Mouse (Mus musculus) limb, embryonic 15.5 days (tissue): Measurements from ENCODE around the gene Spen. TPM values are rescaled to one million over a fixed set of nuclear protein-coding genes. Genes with fewer than 3 reads are reported as not detected.

Experiments
- ATAC-seq: fragments of 200-750 bp; cut with Nextera tagmentation; 2 replicates; pipeline ENCODE4 v1.8.0; 2017; ENCODE audit warnings: low read depth, moderate TSS enrichment; ENCODE audit not compliant: insufficient number of reproducible peaks, low FRiP score, low TSS enrichment
- H3K27ac ChIP-seq: fragments of 300-500 bp; sonication (generic); 2 replicates; pipeline ENCODE4 v1.5.1; 2015; ENCODE audit warnings: moderate library complexity, mild to moderate bottlenecking, inconsistent platforms
- H3K27me3 ChIP-seq: fragments of 300-500 bp; sonication (generic); 2 replicates; pipeline ENCODE4 v1.6.1; 2015; ENCODE audit warnings: inconsistent platforms
- H3K36me3 ChIP-seq: fragments of 300-500 bp; sonication (generic); 2 replicates; pipeline ENCODE4 v1.6.1; 2015; ENCODE audit warnings: inconsistent platforms
- H3K4me1 ChIP-seq: fragments of 300-500 bp; sonication (generic); 2 replicates; pipeline ENCODE4 v1.6.1; 2015; ENCODE audit warnings: inconsistent platforms
- H3K4me2 ChIP-seq: fragments of 300-500 bp; sonication (generic); 2 replicates; pipeline ENCODE4 v1.6.1; 2015; ENCODE audit warnings: mild to moderate bottlenecking, inconsistent platforms
- H3K4me3 ChIP-seq: fragments of 300-500 bp; sonication (generic); 2 replicates; pipeline ENCODE4 v1.5.1; 2015; ENCODE audit warnings: mild to moderate bottlenecking, inconsistent platforms
- H3K9ac ChIP-seq: fragments of 300-500 bp; sonication (generic); 2 replicates; pipeline ENCODE4 v1.6.1; 2015; ENCODE audit warnings: inconsistent platforms
- H3K9me3 ChIP-seq: fragments of 300-500 bp; sonication (generic); 2 replicates; pipeline ENCODE4 v1.6.1; 2016; ENCODE audit warnings: inconsistent platforms
- WGBS: fragments of 180-500 bp; shearing (Covaris S2); methylation state at CpG from one replicate; pipeline ENCODE4 v1.1.7; 2015; 5-methylcytosine and 5-hydroxymethylcytosine counted together
- polyA plus RNA-seq: library from polyadenylated mRNA; unstranded; fragments of >200 nt; fragmentation: Nextera tagmentation; extraction: Ambion mirVana; gene quantifications from 2 replicates; pipeline ENCODE4 v1.2.1, GENCODE M21; 2015

Spen gene
- polyA plus RNA-seq, 1 experiment from 2014 or later: 9.0 TPM

- Histone ChIP-seq H3K4me2 (no peak overlapping the region), H3K36me3 (no peaks in the 10 kb centered on the region), H3K9ac (no peak overlapping the region), H3K27me3 (0 out of 2 replicates have a peak, but pooled peaks cover 6% of the 10 kb centered on the region), H3K27ac (no peak overlapping the region), H3K9me3 (no peaks in the 10 kb centered on the region), H3K4me1 (peaks cover 42% of the 10 kb centered on the region), H3K4me3 (no peak overlapping the region)
- 81% methylated on average over 5 of the region's 5 CpGs for WGBS
- no peak for ATAC-seq
Observed at GRCm38 (mm10) chr4:141423288-141423687, 115.1 kb downstream of the Spen start.

GRCm38 (mm10) chr4:141422841-141423240, 115.6 kb downstream of the Spen start:
- WGBS: 77% methylated on average over 5 of the region's 5 CpGs
- H3K4me3 ChIP-seq: no peak overlapping the region
- H3K27me3 ChIP-seq: 0 out of 2 replicates have a peak, but pooled peaks cover 6% of the 10 kb centered on the region
- H3K4me1 ChIP-seq: peaks cover 42% of the 10 kb centered on the region
- no peak overlapping the region for H3K27ac ChIP-seq
- no peaks in the 10 kb centered on the region for H3K36me3 ChIP-seq
- no peaks in the 10 kb centered on the region for H3K9me3 ChIP-seq
- H3K9ac ChIP-seq: no peak overlapping the region
- no peak overlapping the region for H3K4me2 ChIP-seq
- ATAC-seq: no peak

- 54% methylated on average over 14 of the region's 14 CpGs for WGBS
- Histone ChIP-seq H3K36me3 (no peaks in the 10 kb centered on the region), H3K9ac (no peak overlapping the region; the same call in 1 of the 2 replicates), H3K4me3 (no peak overlapping the region), H3K27me3 (0 out of 2 replicates have a peak, but pooled peaks cover 6% of the 10 kb centered on the region), H3K27ac (no peak overlapping the region), H3K4me1 (peaks cover 41% of the 10 kb centered on the region), H3K9me3 (no peaks in the 10 kb centered on the region), H3K4me2 (0 out of 2 replicates have a peak overlapping the region, but pooled peaks have one; percentile 10)
- no peak for ATAC-seq
Observed at GRCm38 (mm10) chr4:141421423-141421822, 117.0 kb downstream of the Spen start.

GRCm38 (mm10) chr4:141420886-141421285, 117.5 kb downstream of the Spen start:
- no peak overlapping the region for H3K9ac ChIP-seq
- H3K4me1 ChIP-seq: peaks cover 36% of the 10 kb centered on the region
- H3K4me2 ChIP-seq: no peak overlapping the region
- 0 out of 2 replicates have a peak, but pooled peaks cover 6% of the 10 kb centered on the region for H3K27me3 ChIP-seq
- H3K4me3 ChIP-seq: no peak overlapping the region
- no peaks in the 10 kb centered on the region for H3K36me3 ChIP-seq
- H3K27ac ChIP-seq: no peak overlapping the region
- ATAC-seq: no peak
- no peaks in the 10 kb centered on the region for H3K9me3 ChIP-seq
- 42% methylated on average over 9 of the region's 9 CpGs for whole genome bisulfite sequencing

GRCm38 (mm10) chr4:141420192-141420829, 118.1 kb downstream of the Spen start, which contains the start of gene Hspb7:
Gene Hspb7, plus strand, starts transcription at chr4:141420779.
- H3K4me3 ChIP-seq: no peak within 1 kb of the TSS

GRCm38 (mm10) chr4:141419398-141420191, 118.8 kb downstream of the Spen start:
- H3K9ac ChIP-seq: no peak overlapping the region
- no peak overlapping the region for H3K4me3 ChIP-seq
- no peak overlapping the region for H3K27ac ChIP-seq
- H3K27me3 ChIP-seq: 0 out of 2 replicates have a peak, but pooled peaks cover 6% of the 10 kb centered on the region
- H3K9me3 ChIP-seq: no peaks in the 10 kb centered on the region
- H3K4me1 ChIP-seq: peaks cover 23% of the 10 kb centered on the region
- H3K4me2 ChIP-seq: no peak overlapping the region
- no peaks in the 10 kb centered on the region for H3K36me3 ChIP-seq
- no peak for ATAC-seq
- 57% methylated on average over 27 of the region's 27 CpGs for WGBS

More at GRCm38 (mm10) chr4:141420192-141420829, 118.1 kb downstream of the Spen start, which contains the start of gene Hspb7:
- Histone ChIP-seq H3K9ac (no peak within 1 kb of the TSS; the same call in 1 of the 2 replicates), H3K27me3 (0 out of 2 replicates have a peak, but pooled peaks cover 6% of the 10 kb centered on the region), H3K4me2 (0 out of 2 replicates have a peak within 1 kb of the TSS, but pooled peaks have one; percentile 10), H3K36me3 (no peaks in the 10 kb centered on the region), H3K4me1 (peaks cover 30% of the 10 kb centered on the region), H3K9me3 (no peaks in the 10 kb centered on the region), H3K27ac (no peak within 1 kb of the TSS)
- 39% methylated on average over 9 of the region's 9 CpGs for WGBS
- no peak for ATAC-seq

Other genes starting within 250 kb of the Spen start
- gene Epha2, start 237.4 kb downstream of the Spen start, polyA plus RNA-seq: 6.2 and 6.5 TPM in 2 replicates
- 1.6 and 1.9 TPM in 2 replicates for gene Fam131c, start 170.4 kb downstream of the Spen start, polyA plus RNA-seq
- 0.33 and 1.2 TPM in 2 replicates for gene Clcnka, start 139.9 kb downstream of the Spen start, polyA plus RNA-seq
- gene Clcnkb, start 122.6 kb downstream of the Spen start, polyA plus RNA-seq: not detected in 2 replicates
- gene Hspb7, start 117.8 kb downstream of the Spen start, polyA plus RNA-seq: 1.7 and 5.4 TPM in 2 replicates
- gene Srarp, start 102.5 kb downstream of the Spen start, polyA plus RNA-seq: not detected in 2 replicates
- gene Zbtb17, start 93.9 kb downstream of the Spen start, polyA plus RNA-seq: 31.2 and 33.2 TPM in 2 replicates
- gene Fblim1, start 67.5 kb upstream of the Spen start, polyA plus RNA-seq: 27.1 and 29.3 TPM in 2 replicates
- gene Tmem82, start 80.0 kb upstream of the Spen start, polyA plus RNA-seq: 0.20 and 0.29 TPM in 2 replicates
- 0.14 and 0.52 TPM in 2 replicates for gene Slc25a34, start 85.2 kb upstream of the Spen start, polyA plus RNA-seq
- 5.8 and 6.5 TPM in 2 replicates for gene Plekhm2, start 126.3 kb upstream of the Spen start, polyA plus RNA-seq
- 0.45 TPM in 1 of 2 replicates, not detected in the other for gene Rsc1a1, start 147.0 kb upstream of the Spen start, polyA plus RNA-seq
- 21.4 and 22.5 TPM in 2 replicates for gene Ddi2, start 184.8 kb upstream of the Spen start, polyA plus RNA-seq
- 0.41 TPM in 1 of 2 replicates, not detected in the other for gene Agmat, start 208.1 kb upstream of the Spen start, polyA plus RNA-seq